Mouse (Mus musculus) liver, adult (tissue): ENCODE measurements around the gene Lrrc28.

Source experiments
- GATA4 ChIP-seq: IDR thresholded peaks from 2 replicates; pipeline ENCODE4 v1.6.1; 2014; ENCODE audit warnings: mild to moderate bottlenecking, low read length; ENCODE audit not compliant: insufficient replicate concordance

The Lrrc28 gene

DNA sequence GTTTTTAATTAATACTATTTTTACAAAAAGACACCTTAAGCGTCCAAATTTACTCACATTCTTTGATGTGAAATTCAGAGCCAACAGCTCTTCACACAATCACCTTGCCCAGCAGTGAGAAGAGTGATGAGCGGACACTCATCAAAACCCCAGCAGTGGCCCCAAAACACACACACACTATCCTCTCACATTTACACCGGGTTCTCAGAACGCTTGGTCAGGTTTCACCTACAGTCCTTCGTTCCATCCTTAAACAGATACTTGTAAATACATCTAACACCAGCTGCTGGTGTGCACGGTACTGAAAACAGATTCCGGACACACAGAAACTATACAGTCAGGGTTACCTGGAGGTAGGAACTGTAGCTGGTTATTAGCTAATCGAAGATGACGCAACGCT lies 27.4 kb downstream of the Lrrc28 start:
- TF ChIP-seq GATA4, result no peak

DNA sequence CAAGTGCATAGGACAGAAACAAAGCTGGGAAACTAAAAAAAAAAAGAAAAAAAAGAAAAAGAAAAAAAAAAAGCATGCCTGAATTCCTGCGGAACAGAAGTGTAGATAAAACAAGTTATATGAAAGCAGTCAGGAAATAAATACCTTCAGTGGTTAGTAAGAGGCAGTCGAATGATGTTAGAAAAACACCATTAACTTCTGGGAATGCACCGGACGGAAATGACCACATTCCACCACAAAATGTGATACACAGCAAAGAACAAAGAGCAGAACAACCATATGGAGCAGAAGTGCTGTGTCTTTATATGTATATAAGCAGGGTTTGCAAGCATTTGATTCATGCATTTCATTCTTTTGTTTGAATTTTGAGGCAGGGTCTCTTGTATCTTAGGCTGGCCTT lies 28.2 kb downstream of the Lrrc28 start:
- no peak for TF ChIP-seq GATA4

DNA sequence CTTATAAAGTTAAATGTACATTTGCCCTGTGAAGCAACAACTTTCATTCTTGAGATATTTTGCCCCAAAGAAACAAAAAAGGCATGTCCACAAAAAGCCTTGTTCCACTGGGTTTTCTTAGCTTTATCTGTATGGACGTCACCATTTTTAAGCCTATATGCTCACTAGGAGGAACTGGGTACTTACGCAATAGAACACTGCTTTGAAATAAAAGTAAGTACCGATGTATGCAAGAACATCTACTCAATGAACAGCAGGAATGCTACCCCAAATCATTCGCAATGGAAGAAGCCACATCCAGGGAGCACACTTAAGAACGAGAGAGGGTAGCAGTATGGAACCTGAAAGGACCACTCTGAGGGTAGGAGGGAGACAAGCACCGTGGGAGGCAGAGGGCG lies 30.6 kb downstream of the Lrrc28 start:
- no peak for TF ChIP-seq GATA4

DNA sequence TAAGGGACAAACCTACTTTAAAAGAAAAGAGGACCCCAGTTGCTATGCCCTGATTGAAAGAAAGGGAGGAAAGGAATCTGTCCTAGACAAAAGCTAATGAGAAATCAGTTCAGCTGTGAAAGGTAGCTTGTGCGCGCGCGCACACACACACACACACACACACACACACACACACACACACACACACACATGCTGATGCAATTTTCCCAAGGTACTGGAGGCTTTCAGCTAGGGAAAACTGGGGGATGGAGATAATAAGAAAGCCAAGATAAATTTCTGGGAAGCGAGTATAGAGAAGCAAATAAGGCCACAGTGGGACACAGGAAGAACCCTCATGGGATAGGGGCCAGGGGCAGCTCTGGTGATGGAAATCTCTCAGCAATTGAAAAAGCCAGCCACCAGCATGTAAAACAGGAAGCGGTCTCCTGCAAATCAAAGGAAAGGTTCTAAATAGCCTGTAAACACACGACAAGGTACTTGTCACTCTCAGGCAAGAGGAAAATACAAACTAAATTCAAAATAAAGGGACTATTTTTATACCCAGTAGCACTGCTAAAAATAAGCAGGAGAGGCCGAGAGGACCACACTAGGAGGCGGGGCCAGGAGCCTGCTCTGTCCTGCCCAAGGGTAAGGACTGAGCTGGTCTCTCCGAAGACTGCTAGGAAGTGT lies 31.1 kb downstream of the Lrrc28 start:
- TF ChIP-seq GATA4, result no peak

DNA sequence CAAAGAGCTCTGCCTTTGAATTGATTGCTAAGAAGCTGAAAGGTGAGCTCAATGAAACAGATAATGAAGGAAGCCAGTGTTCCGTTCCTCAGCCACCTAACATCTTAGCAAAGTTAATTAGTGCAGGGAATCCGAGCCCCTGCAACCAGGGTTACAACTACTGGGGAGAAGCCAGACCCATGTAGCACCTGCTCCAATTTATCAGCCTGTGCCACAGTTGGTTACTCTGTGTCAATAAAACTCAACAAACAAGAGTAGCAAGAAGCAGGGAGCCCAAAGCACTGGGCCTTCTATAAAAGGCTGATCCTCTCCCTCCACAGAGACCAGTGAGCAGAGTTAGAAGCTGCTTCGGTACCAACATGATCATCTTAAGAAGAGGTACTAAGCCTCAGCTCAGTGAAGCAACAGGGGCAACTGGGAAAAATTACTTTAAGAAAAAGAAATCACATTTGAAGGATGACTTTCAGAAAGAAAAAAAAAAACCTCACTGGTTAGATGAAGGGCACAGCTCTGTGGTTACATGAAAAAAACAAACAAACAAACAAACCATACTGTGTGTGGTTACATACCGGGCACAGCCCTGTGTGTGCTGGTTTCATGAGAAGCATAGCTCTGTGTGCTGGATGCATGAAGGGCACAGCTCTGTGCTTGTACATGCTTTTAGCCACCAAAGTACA lies 36.6 kb downstream of the Lrrc28 start:
- no peak for TF ChIP-seq GATA4

DNA sequence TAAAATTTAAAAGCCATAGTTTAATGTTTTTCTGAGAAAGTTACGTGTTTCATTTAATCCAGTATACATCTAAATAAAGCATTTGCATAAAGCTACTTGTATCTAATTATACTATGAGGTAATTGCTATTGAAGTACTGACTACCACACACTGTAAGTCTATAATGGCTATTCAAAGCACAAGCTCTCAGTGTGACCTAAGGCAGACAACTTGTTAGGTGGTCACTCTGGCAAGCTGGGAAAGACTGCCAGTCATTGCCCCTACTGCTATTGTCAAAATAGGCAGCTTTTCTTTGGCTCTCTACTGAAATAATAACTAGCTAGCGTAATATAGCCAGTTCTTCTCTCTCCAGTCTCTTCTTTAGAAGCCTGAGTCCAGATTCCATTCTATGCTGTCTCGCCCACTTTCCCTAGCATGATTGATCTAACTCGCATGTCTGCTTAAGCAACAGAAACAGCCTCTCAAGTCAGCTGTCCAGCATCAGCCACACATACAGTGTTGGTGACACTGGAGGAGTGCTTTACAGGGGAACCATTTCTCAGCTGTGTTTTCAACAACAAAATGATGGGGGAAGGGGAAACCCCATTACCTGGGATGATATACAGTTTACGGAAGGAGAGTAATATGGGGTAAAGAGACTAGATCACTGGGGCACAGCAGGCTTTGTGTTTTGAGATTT lies 37.3 kb downstream of the Lrrc28 start:
- TF ChIP-seq GATA4, result no peak

DNA sequence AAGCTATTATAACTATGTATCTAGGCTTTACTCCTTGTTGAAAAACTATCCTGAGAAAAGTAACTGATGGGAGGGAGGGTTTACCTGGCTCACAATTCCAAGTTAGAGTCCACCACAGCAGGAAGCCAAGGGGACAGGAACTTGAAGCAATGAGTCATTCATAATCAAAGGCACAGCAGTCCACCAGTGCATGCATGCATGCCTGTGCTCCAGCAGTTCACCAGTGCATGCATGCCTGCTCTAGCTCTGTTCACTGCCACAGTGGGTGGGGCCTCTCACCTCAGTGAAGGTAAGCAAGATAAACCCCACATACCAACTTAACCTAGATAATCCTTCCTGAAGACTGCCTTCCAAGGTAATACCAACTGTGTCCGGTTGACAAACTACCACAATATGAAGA lies 38.8 kb downstream of the Lrrc28 start:
- TF ChIP-seq GATA4, result no peak

DNA sequence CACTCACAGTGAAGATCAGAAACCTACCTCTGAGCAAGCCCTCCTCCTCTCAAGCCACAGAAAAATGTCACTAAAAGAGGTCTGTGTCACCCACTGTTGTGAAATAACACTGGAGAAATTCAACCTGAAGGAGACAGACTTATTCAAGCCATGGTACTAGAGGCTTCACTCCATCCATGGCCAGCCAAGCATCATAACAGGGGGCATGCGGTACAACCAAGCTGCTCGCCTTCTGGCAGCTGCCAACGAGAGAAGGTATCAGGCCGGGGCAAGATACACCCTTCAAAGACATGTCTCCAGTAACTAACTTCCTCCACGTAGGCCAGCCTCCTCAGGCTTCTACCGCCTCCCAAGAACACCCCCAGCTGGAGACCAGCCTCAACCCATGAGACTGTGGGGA lies 40.0 kb downstream of the Lrrc28 start:
- no peak for TF ChIP-seq GATA4

DNA sequence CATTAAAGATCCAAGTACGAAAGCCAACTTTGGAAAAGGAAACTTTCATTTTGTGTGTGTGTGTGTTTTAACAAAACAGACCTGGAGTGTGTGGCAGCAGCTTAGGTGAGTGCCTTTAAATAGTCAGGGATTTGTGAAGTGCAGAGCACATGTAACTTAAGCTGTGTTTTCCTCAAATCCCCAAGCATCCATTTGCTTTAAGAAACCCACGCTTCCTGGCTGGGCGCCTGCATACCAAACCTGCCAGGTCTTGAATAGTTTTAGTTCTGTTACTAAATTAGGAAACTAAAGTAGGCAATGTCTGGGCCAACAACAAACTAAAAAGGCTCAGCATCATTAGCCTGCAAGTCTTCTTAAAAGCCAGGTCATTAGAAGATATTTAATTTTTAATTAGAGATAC lies 47.0 kb downstream of the Lrrc28 start:
- no peak for TF ChIP-seq GATA4

DNA sequence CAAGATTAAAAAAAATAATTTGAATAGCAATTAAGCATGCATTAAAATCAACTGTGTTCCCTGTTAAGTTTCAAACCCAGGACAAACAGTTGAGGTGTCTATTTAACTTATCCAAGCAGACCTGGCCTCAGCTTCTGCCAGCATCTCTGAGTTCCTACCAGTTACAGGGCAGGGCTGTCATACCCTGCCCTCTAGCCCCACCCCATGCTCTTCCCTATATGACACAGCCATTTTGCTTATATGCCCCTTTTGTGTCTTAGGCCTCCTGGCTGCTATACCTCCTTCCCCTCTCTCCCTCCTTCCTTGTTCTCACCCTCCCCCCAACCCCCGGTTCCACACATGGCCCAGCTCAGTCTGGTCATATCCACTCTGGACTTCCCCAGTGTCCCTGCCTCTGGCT lies 48.1 kb downstream of the Lrrc28 start:
- TF ChIP-seq GATA4, result no peak

DNA sequence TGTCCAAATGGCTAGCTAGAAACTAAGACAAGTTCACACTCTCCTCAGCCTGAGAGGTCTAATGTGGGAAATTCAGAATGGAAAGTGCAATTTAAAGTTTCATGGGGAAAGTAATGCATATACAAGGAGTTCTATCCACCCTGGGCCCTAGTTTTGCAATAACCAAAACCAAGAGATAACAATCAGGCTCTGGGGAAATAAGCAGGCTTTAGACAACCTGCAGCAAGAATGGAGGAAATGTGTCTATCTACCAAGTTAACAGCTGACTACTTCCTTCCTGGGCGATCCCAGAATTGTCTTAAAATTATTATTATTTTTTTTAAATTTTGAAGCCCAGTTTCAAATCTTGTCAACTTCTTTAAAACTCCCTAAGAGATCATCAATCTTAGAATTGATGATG lies 48.7 kb downstream of the Lrrc28 start:
- TF ChIP-seq GATA4, result no peak

DNA sequence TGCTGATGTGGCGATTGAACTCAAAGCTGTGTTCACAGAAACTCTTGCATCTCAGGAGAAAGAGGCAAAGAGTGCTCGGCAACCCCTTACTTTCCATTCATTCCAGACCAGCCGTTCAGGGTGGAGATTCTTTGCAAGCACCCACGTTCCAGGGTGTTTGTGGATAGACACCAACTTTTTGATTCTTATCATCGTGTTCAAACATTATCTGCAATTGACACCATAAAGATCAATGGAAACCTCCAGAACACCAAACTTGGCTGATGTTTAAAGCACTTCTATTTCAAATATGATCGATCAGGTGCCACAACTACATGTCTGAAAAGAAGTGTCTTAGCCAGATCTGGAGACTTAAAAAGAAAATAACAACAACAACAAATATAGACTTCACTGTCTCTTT lies 51.2 kb downstream of the Lrrc28 start:
- TF ChIP-seq GATA4, result no peak

DNA sequence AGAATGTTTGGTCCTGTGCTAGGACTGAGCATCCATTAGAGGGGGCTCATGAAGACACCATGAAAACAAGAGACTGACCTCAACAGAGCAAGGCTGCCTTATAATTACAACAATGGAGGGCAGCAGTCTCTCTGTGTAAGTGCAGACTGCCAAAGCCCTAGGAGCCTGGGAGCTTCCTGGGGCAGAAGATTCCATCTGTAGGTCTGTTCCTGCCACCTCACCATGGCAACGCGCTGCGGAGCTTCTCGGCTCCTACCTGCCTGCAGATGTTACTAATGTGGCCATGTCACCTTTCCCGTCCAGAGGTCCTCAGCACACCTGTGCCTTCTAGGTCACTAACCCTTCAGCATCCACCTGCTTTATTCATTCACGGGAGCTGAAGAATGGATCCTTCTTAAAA lies 52.4 kb downstream of the Lrrc28 start:
- no peak for TF ChIP-seq GATA4

DNA sequence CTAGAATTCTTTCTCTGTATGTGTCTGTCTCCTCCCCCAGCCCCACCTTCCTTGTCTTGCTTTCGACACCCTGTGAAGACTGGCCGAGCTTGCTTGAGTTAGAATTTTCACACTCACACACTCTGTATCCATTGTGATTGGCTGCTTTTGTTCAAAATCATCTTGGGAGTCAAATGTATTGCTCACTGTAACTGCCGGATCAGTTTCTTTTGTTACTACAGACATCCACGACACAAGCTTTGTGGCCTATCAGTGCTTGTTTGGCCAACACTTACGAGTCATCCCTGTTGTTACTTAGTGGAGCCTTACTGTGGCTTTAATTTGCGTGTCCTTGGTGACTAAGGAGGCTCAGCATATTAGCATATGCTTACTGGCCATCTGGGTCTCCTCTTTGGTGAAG lies 56.3 kb downstream of the Lrrc28 start:
- no peak for TF ChIP-seq GATA4

DNA sequence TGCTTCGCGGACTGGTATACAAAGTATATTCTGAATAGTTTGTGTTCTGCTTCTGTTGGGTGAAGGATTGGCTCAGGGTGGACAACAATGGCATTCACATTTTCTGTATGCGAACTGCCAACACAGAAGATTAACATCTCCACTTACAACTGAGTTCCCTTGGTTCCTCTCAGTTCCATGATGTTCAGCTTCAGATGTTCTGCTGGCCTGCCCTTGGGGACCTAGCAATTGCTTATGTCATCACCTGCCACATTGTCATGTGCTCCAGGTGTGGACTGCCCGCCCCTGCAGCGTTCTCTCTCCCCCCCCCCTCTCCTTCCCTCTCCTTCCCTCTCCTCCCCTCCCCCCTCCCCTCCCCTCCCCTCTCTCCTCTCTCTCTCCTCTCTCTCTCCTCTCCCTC lies 58.6 kb downstream of the Lrrc28 start:
- no peak for TF ChIP-seq GATA4

DNA sequence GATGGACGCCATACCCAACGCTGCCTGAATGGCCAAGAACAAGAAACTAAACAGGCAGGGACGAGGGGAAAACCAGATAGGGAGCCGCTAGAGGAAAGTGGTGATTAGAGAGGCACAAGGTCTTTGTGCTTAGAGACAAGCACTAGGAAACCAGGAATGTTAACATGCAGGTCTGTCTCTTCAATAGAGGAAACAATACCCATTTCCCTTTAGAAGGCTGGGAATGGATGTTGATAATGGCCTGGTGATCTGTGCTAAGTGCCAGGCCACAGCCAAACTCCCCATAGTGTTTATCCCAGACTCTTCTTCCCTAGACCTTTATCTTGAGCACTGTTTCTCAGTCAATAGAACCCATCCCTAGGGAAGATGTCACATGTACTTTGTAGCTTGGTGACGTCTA lies 61.2 kb downstream of the Lrrc28 start:
- TF ChIP-seq GATA4, result no peak
